Mouse (Mus musculus): Measurements from ENCODE around the gene Klc1.

Gene Klc1

DNA sequence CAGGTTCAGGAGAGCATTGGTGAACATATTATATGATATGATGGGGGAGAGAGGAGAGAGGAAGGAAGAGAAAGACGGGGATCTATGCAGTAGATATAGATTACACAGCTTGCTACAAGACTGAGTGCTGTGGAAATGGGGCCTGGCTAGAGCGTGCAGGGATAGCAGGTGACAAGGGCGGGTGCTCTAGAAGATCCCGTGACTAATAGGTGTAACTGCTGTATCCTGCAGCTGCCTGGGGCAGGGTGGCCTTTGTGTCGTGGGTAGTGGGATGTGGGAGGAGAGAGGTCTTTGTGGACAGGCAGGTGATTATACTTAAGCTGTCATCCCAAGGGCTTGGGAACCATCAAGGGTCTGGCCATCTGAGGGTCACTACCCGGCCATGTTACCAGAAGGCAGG lies 13.4 kb upstream of the Klc1 start:
- DNase-seq, result no peak

DNA sequence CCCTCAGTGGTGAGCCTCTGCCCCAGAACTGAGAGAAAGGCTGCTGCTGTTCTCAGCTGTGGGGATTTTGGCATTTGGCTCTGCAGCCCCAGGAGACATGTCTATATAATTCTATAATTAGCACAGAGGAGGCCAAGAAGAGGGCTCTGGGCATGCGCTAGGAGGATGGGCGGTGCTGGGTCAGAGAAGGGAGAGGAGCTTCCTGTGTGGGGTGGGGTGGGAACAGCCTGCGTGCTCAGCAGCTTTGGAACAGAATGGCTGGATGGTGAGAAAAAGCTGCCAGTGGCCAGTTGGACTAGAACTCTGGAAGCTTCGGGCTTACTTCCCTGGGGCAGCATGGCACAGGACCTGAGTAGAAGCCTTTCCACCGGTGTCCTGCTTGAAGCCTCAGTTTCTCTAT lies 12.6 kb upstream of the Klc1 start:
- peak; percentile 76 for DNase-seq

DNA sequence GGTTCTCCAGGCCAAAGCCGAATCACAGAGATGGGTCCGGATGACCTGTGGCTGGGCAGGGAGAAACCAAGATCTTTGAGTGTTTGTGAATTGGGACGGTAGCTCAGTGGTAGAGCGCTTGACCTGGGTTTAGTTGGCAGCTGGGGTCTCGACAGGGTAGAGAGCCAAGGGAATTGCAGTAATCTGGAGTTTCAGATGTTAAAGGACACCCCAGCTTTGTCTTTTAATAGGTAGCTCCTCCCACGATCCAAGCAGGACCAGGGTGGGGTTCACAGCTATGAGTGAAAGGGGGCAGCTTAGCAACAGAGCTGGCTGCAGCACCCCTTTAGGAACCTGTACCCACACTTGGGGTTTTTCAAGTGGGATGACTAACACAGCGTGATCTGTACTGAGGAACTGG lies 11.2 kb upstream of the Klc1 start:
- DNase-seq, result no peak

DNA sequence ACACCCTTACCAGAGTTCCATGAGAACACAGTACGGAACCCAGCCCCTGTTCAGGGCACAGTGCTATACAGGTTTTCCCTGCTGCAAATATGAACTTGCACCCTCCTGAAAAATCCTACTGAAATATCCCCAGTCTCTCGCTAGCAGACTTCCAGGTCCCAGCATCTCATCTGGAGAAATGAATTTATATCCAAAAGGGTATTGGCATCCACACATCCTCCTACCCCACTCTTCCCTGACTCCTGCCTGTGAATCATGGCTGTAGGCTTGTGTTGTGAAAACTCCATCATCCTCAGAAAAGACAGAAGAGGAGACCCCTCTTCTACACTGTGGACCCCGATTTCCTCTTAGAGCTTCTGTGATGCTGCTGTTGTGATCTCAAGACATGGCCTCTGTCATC lies 7.9 kb upstream of the Klc1 start:
- no peak for DNase-seq

DNA sequence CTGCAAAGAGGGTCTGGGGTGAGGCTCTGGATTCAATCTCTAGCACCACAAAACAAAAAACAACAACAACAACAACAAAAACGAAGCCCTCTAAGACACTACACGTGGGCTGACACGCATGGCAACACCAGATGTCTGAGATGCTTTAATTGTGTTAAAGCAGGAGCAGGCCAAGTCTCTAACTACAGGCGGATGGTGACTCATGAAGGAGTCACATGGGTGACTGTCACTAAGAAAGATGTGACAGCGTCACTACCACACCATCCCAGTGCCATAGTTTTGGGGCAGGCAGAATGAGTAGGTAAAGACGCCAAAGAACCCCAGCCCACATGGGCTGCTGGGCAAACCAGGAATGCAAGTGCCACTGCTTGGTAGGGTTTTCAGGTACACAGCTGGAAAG lies 6.2 kb upstream of the Klc1 start:
- DNase-seq, result no peak

DNA sequence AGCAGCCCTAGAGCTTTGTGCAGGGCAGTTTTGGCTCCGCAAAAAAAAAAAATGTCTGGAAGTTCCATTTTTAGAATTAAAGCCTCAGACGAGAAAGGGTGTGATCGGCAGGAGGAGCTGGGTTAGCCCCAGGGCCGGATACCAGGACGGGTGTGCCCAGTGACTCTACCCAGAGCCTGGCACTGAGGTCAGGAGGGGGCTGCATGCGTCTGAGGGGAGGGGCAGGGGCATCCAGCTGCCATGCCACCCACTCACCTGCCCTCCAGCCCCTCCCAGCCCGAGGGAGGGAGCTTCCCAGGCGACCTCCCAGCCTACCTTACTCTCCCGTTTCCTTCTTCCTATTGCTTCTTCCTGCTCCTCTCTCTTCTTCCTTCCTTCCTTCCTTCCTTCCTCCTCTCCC lies 5.3 kb upstream of the Klc1 start:
- no peak for DNase-seq

DNA sequence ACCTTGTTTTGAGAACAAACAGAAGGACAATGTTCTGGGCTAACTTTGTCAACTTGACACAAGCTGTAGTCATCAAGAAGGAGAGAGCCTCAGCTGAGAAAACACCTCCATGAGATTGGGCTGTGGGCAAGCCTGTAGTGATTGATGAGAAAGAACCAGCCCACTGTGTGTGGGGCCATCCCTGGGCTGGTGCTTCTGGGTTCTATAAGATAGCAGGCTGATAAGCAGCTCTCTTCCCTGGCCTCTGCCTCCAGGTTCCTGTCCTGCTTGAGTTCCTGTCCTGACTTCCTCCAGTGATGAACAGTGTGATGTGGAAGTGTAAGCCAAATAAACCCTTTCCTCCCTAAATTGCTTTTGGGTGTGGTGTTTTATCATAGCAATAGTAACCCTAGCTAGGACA lies 3.9 kb upstream of the Klc1 start:
- no peak for DNase-seq

DNA sequence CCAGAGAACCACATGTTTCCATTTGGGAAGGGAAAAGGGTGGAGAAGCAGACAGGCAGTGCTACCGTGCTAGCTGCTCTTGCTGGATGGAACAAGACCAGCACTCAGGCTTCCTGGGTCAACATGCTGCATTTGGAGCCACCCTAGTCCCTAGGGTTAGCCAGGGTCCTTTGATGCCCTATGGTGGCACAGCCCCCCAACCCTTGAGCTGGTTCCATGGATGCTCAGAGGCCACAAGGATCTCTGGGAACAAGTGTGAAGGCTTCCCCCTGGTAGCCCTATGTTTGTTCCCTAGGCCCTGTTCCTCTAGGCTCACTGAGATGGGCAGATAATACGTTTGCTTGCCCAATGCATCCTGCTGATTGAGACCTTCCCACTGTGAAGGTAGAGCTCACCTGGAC lies 3.4 kb upstream of the Klc1 start:
- no peak for DNase-seq

DNA sequence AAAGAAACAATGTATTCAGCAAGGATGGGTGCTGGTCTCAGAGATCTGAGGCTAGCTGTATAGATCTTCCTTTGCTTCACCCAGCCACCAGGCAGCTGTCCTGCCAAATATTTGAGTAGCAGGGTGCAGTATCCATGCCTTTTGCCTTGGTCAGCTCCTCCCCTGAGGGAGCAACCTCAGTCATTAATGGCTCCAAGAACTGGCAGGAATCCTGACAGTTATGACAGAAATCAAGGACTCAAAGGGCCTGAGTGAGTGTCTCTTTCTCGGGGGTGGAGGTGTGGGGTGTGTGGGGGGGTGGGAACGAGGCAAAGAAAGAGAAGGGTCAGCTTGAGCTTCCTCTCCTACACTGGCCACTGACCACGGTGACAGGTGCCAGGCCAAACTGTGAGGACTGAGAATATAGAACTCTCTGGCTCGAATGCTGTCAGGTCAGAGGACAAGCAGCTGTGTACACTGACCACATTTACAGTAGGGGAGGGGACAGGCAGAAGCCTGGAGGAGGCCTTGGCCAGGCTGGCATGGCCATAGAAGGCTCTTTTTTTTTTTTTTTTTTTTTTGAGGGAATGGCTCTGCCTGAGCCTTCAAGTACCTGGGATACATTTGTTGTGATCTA lies 2.5 kb upstream of the Klc1 start:
- DNase-seq, result no peak

DNA sequence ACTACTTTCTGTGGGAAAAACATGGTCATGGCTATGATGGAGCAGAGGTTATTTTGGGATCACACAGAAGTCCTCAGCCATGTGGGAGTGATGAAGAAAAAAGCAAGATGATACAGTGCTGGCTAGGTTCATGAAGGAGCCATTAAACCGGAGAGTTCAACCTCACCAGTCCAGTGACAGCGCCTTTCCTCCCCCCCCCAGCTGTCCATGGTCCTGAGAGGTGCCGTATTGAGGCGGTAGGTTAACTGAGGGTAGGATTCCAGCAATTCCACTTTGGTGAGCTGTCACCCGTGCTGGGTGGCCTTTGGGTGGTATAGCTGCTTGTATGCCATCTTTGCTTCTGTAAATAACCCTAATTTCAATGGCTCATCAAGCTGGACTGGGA lies 2.0 kb upstream of the Klc1 start:
- DNase-seq, result no peak

DNA sequence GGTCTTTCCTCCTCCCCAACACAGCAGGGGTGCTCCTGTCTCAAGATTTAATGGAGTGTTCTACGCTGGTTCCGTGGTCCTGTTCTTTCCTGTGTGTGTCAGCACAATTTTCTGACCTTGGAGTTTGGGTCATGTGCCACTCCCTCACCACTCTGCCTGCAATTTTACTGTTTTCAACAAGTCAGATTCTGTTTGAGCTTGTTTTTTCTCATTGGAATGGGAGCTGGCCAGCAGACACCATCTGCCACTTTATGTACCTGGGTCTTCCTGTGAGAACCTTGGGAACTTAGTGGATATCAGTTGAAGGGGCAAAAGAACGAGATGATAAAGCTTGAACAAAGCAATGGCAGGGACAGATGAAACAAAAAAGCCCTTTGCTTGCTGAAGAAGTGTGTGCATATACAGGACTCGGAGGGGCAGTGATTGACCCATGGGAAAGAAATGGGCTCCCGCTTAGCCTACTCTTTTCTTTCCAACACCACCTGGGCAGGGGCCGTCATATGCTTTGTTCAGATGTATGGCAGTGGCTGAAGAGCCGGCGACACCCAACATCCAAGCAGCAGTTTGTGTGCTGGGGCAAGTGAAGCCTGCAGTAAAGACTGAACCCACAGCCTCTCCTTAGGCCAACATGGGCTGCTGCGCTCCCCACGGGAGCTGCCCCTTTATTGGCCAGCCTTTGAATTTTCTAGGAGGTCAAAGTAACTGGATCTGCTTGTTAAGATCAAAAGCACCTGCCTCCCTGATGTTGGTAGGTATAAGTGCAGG lies 906 bp upstream of the Klc1 start:
- DNase-seq, result no peak

DNA sequence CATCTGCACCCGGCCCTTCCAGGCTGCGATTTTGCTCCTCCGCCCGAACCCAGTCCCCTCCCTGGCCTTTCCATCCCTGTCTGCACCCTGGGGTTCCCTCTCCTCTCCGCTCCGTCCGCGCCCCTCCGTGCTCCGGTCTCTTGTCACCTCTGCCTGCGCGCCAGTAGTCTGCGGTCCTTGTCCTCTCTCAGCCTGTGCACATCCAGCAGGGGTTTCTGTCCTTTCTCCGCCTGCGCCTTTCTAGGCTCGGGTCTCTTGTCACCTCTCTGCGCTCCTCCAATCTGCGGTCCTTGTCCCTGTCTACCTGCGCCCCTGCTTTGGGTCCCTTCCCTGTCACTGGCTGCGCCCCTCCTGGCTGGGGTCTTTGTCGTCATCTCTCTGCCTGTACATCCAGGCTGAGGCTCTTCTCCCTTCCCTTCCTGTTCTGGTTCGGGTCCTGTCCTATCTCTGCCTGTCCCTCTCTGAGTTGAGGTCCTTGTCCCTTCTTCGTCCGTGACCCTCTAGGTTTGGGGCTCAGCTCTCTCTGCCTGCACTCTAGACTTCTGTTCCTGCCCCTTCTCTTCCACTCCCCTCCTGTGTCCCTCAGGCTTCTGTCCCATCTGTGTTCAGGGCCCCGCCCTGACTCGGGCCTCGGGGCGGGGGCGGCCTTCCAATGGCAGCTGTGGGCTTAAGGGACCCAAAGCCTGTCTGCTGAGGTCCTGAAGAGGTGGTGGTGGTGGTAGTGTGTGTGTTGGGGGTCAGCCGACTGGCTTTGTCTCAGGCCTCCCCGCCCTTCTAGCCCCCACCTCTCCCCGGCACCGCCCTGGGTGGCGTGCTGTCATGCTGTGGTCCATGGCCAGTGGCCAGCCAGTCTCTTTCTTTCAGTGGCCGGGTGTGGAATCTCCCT lies 770 bp downstream of the Klc1 start:
- DNase-seq, result peak; percentile 42

DNA sequence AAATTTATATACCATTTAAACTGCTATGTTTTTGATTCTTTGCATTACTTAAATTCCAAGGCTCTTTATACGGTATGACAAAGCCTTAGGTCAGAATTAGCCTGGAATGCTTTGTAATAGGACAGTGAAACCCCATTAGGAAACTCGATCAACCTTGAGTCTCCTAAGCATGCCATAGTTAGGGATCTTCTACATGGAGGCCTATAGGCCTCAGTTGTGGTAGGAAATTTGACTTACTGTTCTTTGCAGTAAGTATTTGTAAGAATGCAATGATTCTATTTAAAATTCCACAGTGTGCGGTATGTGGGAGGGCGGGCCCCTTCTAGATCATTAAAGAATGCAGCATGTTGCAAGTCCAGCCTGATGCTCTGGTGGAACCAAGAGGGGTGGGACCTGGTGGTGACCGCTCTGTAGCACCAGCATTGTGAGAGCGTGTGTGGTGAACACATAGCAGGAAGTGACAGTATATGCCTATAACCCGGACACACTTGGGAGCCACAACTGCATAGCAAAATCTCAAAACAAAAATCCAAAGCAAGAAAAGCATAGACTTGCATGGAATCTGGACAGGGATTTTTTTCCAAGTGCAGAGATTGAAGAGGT lies 1.8 kb downstream of the Klc1 start:
- DNase-seq, result no peak

DNA sequence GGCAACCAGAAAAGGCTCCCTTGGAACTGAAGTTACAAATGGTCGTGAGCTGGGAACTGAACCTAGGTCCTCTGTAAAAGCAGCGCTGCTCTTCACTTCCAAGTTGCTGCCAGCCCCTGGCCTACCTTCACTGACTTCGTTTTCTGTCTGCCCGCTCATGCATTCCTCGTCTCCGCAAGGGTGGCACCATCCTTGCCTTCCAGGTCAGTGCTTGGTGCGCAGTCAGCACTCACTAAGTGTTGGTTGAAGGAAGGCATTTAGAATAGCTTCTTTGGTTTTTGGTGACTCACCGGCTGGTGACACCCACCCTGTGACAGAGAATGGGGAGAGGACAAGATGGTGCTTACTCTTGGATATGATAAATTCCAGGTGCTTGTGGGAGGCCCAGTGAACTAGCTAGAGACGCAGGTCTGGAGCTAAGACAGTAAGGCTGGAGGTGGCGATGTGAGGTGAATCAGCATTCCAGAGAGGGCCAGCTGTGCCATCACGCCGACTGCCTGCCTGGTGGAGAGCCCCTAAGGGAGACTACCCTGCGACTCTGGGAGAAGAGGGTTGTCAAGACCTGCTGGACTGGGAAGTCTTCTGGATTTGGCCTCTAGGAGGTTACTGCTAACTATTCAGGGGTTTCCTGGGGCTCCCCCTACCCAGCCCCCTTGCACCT lies 4.1 kb downstream of the Klc1 start:
- no peak for DNase-seq

DNA sequence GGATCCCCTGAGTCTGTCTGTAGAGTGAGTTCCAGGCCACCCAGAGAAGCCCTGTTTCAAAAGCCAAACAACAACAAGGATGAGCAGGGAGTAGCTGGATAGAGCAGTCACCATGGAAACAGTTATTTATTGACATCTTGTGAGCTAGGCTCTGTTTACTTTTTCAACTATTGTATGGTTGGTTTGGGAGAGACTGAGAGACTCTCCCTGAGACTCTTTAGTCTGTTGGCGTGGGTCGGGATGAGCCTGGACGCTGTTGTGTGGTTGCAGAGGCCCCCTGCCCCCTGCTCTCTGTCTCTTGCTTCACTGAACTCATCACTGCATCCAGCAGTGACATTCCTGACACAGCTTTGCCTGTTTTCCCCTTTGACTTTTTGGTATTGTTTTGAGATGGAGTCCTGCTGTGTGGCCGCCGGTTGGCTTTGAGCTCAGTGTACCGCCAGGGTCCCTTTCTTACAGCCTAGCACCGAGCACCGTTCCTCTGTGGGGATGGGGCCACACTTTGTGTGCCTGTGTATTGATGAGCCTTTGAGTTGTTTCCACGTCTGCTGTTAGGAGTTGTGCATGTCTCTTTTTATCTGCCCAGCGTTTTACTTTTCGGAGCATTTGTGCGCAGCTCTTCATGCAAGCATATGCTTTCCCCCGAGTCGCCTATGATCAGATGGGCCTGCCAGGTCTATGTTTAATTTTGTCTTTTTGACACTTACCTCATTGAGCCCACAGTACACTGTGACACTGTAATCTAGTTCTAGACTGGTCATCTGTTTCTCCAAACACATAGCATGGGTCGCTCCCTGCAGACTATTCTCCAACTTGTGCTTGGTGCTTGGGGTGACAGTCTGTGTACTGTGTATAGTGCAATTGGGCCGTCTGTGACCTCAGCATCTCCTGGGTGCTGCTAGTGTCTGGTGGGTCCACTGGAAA lies 7.9 kb downstream of the Klc1 start:
- DNase-seq, result no peak

DNA sequence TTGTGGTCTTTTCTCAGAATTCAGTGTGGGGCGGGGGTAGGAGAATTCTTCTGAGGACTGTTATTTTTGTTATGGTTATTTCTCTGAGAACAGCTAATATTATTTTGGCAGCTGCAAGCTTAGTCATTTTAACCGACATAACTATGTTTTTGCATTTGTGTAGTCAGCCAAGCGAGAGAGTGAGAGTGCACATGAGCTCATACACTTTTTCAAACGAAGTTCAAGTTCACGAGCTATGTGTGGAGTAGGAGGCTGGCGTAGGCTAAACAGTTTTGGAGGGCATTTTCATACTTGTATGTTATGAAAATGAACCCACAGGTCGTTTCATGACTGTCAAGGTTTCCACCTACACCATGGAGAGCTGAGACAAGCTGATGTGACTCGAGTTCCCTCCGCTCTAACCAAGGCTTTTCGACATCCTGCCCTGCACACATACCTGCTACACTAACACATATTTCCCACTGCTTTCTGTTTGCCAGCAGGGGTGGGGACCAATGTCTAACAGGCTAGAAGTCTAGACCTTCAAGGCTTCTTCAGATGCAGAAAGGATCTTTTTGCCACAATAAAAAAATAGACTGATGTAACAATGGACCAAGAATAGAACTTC lies 9.8 kb downstream of the Klc1 start:
- no peak for DNase-seq

DNA sequence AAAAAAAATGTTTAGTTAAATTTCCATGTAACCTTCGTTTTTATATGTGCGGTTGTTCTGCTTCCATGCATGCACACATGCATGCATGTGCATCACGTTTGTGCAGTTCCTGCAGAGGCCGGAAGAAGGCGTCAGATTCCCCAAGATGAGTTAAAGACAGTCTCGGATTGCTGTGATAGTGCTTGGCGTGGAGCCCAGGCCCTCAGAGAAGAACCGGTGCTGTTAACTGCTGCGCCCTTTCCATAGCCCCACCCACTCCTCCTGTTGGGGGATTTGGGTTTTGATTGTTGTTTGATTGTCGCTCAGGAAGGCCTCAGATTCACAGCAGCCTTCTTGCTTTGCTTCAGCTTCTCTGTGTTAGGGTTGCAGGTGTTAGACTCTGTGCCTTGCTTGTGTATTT lies 10.7 kb downstream of the Klc1 start:
- DNase-seq, result peak; percentile 46

DNA sequence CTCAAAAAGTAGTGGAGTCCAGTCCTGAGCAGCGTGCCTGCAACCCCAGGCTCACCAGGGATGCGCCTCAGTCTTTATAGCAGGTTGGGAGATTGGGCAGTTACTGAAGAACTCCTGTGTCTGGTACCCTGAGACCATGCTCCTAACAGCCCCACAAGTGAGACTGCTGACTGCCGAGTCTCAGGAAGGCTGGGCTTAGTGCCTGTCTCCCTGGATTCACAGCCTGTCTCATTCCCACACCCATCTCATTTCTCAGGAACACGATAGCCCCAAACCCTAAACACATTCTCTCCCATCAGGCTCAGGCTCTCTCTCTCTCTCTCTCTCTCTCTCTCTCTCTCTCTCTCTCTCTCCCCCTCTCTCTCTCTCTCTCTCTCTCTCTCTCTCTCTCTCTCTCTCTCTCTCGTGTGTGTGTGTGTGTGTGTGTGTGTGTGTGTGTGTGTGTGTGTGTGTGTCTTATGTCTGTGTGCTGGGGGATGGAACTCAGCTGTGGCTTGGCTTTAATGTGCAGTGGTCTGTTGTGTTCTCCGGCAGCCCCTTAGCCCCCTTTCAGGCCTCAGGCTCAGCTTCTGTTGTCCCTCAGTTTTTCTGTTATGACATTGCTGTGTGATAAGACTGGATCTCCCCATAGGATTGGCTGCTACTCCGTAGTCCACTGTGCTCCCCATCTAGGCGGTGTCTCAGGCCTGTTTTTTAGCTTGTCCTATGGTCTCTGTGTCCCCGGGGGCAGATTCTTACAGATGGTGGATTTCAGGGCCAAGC lies 11.3 kb downstream of the Klc1 start:
- DNase-seq, result no peak

DNA sequence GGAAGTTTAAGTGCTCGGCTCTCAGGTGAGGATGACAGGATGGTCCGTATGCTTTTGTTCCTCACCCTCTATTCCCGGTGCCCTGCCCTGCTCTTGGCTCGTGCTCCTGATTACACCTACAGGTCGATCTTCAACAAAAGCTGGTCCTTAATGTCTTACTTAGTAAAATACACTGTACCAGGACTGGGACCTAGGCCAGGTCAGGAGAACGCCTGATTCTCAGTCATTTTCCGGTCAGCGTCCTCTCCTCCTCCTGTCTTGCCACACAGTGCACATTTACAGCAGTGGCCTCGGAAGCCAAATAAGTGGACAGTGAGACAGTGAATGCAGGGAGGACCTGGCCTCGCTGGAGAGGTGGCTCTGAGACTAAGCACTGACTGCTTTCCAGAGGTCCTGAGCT lies 12.0 kb downstream of the Klc1 start:
- no peak for DNase-seq

DNA sequence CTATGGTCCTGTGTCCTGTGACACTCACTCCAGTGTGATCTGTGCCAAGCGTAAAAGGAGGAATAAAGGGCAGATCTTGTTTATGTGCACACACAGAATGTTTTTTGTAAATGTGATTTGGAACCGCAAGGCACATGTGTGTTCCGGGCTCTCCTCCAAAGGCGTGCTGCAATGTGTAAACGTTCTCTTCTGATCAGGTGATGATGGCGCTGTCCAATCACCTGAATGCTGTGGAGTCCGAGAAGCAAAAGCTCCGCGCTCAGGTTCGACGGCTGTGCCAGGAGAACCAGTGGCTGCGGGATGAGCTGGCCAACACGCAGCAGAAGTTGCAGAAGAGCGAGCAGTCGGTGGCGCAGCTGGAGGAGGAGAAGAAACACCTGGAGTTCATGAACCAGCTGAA lies 15.5 kb downstream of the Klc1 start:
- DNase-seq, result no peak

DNA sequence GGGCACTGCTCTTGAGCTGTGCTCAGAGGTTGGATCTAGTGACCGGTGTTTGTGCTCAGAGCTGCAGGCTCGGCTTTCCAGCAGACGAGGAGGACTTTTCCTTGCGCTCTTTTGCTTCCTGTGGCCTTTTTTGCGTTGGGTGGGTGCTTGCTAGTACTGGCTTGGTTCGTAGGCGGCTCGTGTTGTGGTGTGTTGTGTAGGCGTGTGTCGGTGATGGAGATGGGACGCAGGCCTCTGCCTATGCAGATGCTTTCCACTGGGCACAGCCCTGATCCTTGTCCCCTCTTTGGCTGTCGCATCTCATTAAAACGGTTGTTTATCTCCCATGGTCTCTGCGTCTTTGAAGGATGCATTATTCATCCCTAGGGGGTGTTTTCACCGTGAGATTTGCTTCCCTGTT lies 16.2 kb downstream of the Klc1 start:
- DNase-seq, result no peak
